Mouse (Mus musculus) liver, embryonic 15.5 days (tissue): ENCODE data around the gene Htr6. TPM values are rescaled to one million over a fixed set of nuclear protein-coding genes. Genes with fewer than 3 reads are reported as not detected.

Source experiments
- polyA plus RNA-seq: library from polyadenylated mRNA; unstranded; fragments of >200 nt; fragmentation: Nextera tagmentation; extraction: Ambion mirVana; gene quantifications from 2 replicates; pipeline ENCODE4 v1.2.1, GENCODE M21; 2015

The Htr6 gene
- polyA plus RNA-seq, 1 experiment from 2014 or later, result not detected

Other genes starting within 250 kb of the Htr6 start
- 0.18 TPM in 1 of 2 replicates, not detected in the other for gene Pla2g5, start 212.1 kb downstream of the Htr6 start, polyA plus RNA-seq
- not detected in 2 replicates for gene Gm13030, start 201.6 kb downstream of the Htr6 start, polyA plus RNA-seq
- gene Pla2g2e, start 197.6 kb downstream of the Htr6 start, polyA plus RNA-seq, result not detected in 2 replicates
- 1.4 and 1.6 TPM in 2 replicates for gene Otud3, start 161.6 kb downstream of the Htr6 start, polyA plus RNA-seq
- 0.33 and 0.82 TPM in 2 replicates for gene Rnf186, start 108.5 kb downstream of the Htr6 start, polyA plus RNA-seq
- gene Tmco4, start 102.7 kb downstream of the Htr6 start, polyA plus RNA-seq, result 2.9 and 3.8 TPM in 2 replicates
- gene Nbl1, start 17.4 kb upstream of the Htr6 start, polyA plus RNA-seq, result 2.6 and 3.0 TPM in 2 replicates
- gene Minos1, start 55.5 kb upstream of the Htr6 start, polyA plus RNA-seq, result 228 and 290 TPM in 2 replicates
- 148 and 153 TPM in 2 replicates for gene Capzb, start 117.3 kb upstream of the Htr6 start, polyA plus RNA-seq
- 12.7 and 15.2 TPM in 2 replicates for gene Pqlc2, start 235.1 kb upstream of the Htr6 start, polyA plus RNA-seq
- gene Akr7a5, start 235.2 kb upstream of the Htr6 start, polyA plus RNA-seq, result 48.3 and 57.1 TPM in 2 replicates